Mouse (Mus musculus) thymus, postnatal 14 days (tissue): ENCODE data around the gene Tspan18.

Experiments used
- DNase-seq: peaks from one replicate; pipeline ENCODE4 v3.0.0; 2021

Gene Tspan18

DNA sequence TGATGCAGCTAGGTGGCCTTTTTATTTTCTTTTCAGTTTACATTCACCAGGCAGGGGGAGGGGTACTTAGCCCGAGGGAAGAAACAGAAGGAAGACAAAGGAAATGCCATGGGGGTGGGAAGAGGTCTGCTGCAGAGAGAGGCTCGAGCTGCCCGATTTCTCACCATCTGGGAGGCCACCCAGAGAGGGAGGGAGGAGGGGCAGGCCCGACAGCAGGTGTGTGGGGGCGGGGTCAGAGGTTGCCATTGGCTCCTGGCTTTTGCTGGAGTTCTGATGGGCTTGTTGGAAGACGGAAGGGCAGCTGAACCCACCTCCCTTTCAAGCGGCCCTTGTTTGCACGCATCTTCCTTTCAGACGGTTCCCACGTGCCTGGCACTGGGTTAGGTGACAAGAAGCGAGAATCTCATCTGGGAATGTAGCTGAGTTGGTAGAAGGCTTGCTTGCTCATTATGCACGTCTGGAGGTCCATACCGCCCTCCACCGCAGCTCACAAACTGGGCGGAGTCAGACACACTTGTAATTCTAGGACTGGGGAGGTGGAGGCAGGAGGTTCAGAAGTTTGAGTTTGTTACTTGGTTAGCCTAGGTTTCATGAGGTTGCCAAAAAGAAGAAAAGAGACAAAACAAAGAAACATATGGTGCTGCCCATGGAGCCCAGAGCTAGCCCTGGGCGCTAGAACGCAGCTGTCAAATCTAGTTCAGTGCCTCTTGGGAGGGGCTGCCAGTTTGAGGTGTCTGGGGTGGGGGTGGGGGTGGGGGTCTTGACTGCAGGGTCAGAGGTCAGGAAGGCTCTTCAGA is 157.2 kb downstream of the Tspan18 start:
- DNase-seq: peak; percentile 95

DNA sequence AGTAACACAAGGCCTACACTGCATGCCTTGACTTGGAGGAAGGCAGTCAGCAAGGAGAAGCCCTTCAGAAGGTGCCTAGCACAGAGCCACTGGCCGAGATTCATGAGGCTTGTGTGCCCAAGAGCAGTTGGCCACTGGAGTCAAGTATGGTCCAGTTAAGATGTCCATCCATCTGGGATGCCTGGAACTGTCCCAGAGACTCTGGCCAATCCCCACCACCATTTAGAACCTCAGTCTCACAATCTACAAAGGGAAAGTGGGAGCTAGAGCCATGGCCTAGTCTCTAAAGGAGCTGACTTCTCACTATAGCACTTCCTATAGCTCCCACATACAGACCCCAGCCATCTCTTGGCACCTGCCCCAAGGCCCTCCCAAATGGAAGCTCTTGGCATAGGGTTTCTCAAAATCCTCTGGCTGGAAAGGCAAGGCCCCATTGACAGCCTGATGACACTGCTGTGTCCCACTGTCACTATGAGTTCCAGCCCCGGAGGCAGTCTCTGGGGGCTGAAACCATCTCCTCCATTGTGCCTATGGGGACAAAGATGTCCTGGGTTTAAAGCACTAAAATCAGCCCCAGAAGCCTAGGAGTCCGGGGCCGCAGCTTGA is 158.0 kb downstream of the Tspan18 start:
- no peak for DNase-seq

GRCm38 (mm10) chr2:93175721-93176120 is 158.6 kb downstream of the Tspan18 start:
- no peak for DNase-seq

DNA sequence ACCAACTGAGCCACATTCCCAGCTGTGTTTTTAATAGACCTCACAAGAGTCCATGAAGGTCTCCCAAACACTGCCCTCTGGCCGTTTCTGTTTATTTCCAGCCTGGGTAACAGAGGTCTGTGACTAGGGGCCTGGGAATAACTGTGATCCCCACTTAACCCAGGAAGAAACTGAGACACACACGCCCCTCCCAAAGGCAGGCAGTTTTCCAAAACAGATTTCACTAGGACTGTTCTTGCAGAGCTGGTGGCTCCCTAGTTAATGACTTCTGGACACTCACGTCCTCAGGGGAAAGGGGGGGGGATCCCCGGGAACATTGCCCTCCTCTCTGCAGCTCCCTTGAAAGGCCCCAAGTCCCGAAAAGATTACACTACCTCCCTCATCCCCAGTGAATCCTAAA is 159.0 kb downstream of the Tspan18 start:
- no peak for DNase-seq

DNA sequence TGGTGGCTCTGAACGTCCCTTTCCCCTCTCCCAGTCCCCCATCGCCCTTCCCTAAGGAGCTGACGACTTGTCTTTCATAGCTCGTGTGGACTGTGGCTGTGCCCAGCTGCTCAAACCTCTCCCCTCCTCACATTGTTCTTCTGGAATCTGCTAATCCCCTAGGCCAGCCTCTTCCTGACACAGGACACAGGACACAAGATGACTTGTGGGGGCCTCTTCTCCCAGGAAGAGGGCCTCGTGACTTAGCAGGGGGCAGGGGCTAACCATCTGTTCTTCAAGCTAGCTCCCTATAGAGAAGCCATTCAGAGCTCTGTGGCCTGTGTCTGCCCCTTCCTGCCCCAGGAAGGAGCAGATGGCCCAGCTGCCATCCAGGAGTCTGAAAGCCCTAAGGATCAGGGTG is 160.1 kb downstream of the Tspan18 start:
- DNase-seq: no peak

DNA sequence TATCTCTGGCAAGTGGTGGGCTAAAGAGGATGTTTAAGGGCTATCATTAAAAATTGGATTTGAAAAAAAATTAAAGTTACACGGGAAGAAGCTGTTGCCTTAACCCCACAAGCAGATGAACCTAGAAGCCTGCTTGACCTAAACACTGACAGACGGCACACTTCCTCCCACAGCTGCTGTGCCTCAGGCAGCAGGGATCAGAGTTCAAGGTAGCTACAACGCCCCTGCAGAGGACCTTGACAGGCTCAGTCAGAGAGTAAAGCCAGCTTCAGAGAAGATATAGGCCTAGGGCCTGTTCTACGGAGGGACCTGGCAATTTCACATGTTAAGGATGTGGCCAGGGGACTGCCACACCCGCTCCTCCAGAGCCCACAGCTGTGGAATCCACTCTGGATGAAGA is 161.8 kb downstream of the Tspan18 start:
- peak; percentile 62 for DNase-seq

DNA sequence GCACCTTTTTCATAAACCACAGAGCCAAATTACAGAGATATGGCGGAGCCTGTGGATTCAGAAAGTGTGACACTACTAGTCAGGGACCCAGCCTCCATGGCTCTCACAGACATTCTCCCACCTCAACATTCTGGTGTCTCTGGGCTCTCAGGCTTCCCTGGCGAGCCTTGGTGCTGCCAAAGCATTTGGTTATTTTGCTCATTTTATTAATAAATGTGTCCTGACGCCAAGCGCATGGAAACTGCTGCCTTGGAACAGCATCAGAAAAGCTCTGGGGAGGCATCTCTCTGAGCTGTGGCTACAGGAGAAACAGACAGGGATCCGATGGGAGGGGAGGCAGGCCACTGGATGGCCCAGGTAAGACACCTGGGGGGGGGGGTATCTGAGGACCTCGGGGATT is 162.4 kb downstream of the Tspan18 start:
- no peak for DNase-seq

DNA sequence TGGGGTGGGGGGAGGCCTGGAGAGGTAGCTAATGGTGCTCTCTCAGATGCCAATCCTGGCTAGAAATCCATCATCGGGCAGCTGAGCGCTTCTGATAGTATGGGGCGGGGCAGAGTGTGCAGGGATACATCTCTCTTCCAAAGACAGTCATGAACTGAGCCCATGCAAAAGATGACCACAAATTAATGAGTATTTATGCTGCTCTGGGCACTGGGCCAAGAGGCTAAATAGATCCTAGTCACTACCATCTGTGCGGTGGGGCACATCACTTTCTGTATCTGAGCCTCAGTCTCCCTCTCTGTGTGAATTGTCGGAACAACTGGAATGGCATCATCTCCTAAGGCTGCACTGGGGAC is 163.5 kb downstream of the Tspan18 start:
- no peak for DNase-seq

DNA sequence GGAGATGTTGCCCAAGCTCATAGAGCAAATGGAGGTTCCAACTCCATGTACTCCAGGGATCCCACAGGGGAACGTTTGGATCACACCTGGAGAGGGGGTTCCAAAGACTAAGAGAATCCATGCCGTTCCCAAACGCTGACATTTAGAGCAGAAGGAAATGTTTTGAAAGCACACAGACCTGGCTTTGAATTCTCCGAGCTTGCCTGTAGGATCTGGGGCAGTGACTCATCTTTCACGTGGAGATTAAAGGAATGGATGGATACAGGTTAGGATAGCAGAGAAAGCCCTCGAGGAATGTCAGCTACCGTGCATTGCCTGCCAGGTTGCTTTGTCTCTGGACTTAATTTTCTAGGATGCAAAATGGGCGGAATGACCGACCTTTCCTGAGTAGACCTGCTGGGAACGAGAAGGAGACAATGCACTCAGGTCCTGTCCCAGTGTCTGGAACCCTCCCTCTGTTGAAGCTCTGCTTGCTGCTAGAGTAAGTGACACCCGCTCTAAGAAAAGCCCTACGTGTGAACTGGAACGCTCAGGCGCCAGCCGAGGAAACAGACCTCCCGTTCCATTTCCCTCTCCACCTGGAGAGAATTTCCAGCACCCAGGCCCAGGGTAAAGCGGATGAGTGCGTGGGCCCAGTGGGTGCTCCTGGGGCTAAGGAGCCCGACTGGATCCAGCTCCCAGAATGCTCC is 164.0 kb downstream of the Tspan18 start:
- DNase-seq: no peak

DNA sequence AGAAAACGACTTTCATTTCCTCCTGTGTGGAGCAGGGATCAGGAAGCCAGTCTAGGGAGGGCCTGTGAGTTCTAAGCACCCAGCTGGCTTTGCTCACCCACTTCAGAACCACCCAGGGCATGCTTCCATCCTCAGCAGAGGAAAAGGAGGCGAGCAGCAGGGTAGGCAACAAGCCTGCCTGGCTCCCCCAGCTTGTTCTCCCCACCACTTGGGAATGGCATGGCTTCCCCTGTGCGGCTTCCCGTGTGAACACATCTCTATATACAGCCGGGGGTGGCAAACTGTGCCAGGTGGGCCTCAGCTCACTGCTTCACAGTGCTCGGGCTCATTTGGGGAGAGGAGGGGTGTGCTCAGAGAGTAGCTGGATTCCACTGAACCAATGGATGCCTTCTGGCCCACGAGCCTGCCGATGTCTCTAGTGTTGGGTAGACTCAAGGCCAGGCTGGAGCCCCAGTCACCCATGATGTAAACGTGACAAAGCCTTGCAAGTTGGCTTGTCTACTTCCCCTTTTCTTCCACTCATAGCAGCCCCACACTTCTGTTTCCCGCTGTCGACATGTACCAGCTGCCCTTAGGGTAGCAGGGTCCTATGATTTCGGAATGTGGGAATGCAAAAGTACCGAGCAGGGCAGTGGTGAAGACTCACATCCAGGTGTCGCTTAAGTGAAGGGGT is 167.4 kb downstream of the Tspan18 start:
- DNase-seq: no peak

DNA sequence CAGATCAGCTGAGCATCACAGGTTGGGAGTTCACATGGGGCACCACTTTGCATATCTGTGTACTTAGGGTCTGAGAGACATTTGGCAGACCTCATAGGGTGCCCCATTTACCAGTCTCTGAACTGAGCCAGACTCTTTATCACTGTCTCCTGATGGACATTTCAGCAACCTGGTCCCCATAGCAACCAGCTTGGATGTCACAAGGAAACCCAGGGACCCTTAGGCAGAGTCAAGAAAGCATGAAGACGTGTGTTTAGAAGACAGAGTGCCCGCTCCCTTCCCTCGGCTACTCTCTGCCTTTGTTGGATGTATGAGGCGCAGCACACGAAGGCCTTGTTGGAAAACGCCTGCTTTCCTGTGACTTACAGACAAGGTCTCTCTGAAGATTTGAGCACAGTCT is 168.0 kb downstream of the Tspan18 start:
- DNase-seq: no peak

- DNase-seq: no peak
Observed at GRCm38 (mm10) chr2:93163750-93164335, 170.5 kb downstream of the Tspan18 start.

- no peak for DNase-seq
Observed at GRCm38 (mm10) chr2:93163317-93163716, 171.0 kb downstream of the Tspan18 start.

DNA sequence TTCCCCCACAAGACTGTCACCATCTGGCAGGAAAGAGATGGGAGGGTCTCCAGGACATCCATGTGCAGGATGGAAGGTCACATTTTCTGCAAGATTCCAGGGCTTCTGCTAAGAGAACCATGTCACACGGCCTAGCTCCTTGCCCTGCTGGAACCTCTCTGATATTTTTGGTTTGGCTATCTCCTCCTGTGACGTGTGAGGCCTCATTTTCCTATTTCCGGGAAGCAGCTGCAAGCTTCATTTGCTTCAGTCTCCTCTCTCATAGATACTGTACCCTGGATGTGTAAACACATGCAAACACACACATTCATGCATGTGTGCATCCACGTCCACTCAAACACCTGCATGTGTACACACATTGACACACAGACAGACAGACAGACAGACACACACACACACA is 171.5 kb downstream of the Tspan18 start:
- no peak for DNase-seq

DNA sequence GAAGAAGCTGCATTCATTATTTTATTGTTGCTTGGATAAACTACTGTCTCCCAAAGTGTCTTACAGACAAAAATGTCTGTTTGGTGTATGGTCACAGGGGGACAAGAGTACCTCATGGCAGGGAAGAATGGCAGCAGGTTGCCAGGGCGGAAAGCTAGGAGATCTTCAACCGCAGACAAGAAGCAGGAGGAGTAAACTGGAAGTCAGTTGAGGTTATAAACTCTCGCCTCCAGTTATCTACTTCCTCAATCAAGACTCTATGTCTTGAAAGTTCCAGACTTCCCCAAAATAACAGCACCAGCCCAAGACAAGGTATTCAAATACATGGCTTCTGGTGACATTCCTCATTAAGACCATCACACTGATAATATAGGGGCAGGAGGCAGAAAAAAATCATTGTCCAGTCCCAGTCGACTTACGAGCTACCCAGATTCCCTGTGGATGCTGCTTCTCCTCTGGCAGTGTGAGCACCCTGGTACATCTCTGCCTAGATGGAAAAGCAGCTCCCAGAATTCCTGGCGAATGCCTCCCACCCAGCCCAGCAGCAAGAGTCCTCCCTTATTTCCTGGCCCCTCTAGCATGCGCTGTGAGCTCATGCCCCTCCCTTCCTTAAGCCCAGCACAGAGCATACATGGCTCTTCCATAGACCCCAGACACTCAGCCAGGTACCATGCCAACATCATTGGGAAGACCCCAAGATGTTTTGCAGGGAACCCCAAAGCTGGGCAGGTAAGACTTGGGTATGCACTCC is 172.2 kb downstream of the Tspan18 start:
- no peak for DNase-seq

DNA sequence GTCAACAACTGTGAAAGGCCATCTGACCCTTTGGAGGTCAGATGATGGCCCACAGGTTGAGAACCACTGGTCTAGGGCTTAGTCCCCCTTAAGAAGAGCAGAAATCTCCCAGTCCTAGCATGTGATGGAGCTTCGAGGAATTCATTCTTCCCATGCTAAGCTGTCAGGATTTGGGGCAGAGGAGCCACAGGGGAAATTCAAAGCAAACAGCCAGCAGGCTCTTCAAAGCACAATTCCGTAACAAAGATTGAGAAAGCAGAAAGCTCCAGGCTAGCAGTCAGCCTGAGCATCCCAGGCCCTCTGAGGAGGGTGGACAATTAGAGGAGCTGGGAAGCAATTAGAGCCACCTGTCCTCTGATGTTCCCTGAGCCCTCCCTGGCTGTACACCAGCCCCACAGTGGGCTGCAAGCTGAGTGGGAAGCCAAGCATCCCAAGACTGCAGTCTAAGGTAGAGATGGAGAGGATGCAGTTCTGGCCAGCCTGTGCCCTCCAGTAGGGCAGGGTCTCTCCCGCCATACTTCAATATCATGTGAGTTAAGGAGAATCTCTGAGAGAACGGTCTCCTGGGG is 173.8 kb downstream of the Tspan18 start:
- DNase-seq: no peak

GRCm38 (mm10) chr2:93154486-93155032 is 179.7 kb downstream of the Tspan18 start:
- DNase-seq: peak; percentile 57

DNA sequence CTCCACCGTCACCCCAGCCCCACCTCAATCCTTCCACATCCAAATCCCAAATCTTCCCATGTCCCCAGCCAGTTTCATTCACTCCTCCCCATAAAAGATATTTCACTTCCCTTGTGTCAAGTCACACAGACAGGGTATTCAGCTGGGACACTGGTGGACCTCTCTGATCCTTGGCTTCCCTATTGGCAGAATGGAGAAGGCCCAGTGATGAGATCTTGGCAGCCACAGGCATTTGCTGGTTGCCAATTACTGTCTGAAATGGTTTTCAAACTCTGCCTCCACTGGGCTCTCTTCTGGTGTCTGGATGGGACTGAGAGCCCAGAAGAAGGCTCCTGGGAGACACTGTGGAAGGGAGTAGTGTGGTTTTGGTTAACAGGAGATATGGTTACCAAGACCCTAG is 180.5 kb downstream of the Tspan18 start:
- DNase-seq: no peak

DNA sequence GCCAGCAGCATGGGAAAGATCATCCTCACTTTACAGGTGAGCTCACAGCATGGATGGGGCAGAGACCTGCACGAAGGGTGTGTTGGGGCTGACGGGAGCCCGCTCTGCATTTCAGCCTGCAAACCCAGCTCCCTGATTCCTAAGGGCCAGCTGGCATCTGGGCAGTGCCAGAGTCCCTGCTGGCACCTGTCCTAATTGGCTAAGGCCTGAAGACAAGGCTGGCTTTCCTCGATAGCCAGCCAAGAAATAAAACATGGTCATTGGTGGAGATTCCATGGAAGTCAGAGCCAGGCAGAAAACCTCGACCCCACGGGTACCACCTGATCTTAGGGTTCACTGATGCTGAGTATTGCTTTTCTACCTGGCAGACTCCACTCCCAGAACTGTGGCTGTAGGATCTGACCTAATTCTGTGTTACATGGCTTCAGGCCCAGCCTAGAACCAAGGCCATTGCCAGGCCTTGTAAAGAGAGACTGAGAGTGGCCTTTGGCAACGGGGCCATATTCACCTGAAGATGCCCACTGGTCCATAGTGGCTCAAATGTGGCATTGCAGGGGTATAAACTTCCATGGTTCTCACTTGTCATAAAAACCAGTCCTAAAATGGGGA is 181.3 kb downstream of the Tspan18 start:
- DNase-seq: no peak

DNA sequence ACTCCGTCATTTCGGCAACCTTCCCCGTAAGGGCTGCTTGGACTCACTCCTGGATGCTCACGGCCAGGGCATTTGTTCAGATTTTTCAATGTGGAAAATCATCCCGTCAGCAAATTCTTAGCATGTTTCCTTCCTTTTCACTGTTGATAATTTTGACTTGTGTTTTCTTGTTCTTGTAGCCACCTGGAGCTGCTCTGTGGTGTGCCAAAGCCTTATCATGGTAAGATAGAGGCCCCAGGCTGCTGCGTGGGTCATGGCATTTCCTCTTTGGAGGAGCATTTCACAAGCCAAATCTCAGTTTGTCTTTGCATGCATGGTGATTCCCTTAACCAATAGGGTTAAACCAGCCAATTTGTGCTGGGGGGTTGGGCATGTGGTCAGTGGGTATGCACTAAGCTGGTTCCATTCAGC is 182.1 kb downstream of the Tspan18 start:
- DNase-seq: peak; percentile 26
